Mouse (Mus musculus): ENCODE results near the gene Galnt5. TPM values are rescaled to one million over a fixed set of nuclear protein-coding genes. Genes with fewer than 3 reads are reported as not detected.

The Galnt5 gene
- polyA plus RNA-seq, 1 experiment from 2014 or later, result not detected

DNA sequence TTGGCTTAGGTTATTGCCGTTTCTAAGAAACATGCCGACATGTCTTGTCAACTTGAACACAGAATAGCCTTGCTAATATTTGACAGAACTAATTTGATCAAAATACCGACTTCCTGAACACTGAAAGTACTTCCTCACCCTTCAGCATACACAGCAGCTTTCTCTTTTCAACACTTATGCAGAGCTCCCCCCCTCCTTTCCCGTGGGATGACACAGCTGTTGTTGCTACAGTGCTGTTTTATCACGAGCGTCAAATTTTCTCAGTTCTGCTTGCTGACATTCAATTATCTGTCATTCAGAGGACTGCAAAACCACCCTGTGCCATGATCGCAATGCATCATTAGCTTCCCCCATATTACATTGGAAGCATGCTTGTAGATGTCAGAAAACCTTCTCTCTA lies 44.2 kb downstream of the Galnt5 start:
- H3K36me3 ChIP-seq (replicated peaks; ENCODE audit: insufficient read depth, low read length), result no peaks in the 10 kb centered on the region
- no peak for TF ChIP-seq CTCF (IDR thresholded peaks at IDR 0.05; ENCODE audit: low read depth)
- no peak for TF ChIP-seq EP300 (IDR thresholded peaks at IDR 0.05; ENCODE audit: low read depth)
- no peaks in the 10 kb centered on the region for H3K4me1 ChIP-seq (ENCODE audit: insufficient read depth)
- H3K27me3 ChIP-seq (ENCODE audit: insufficient read depth, low read length), result no peaks in the 10 kb centered on the region
- ATAC-seq (no peak), DNase-seq (no peak)
- no peak overlapping the region for H3K4me3 ChIP-seq (ENCODE audit: low read depth, low read length)
- no peak overlapping the region for H3K4me2 ChIP-seq (ENCODE audit: low read depth, low read length)
- WGBS (ENCODE audit: insufficient replicate concordance), result 29% methylated on average over 7 of the region's 7 CpGs
- no peak overlapping the region for H3K27ac ChIP-seq (ENCODE audit: low read depth)
- H3K9ac ChIP-seq (replicated peaks), result no peak overlapping the region
- no peaks in the 10 kb centered on the region for H3K9me3 ChIP-seq (ENCODE audit: low read length)

DNA sequence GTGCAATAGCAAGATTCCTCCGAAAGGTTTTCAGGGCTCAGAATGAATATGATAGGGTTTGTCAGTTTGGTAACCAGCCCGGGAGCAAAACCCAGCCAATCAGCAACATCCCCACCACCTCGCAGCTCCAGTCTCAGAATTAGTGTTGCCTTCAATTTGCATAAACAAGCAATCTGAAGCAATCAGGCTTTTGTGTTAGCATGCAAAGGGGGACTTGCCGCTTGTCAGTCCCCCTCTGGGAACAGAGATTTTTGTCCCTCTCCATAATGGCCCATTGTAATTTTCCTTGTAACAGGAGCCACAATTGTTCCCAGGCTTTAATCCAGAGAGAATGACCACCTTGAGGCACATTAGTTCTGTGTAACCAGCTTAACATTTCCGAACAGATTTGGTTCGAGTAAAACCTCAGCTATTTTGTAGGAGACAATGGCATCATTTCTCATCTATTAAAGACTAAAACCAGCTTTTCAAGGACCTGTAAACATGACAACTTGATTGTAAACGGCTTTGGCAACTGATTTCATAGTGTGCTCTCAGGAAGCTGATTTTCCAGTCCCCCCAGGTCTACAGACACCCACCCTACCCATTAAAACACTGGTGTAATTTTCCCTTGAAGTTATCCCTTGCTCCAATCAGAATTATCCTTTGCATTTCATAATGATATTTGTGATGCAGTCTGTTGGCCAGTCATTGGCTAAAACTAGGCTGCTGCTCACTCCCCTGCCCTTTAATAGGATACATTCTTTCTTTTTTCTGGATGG lies 55.3 kb downstream of the Galnt5 start, which contains the start of gene Ermn:
TSS of gene Ermn (minus strand) at position 44 of the 761 bp plus-strand sequence.
- H3K36me3 ChIP-seq (replicated peaks; ENCODE audit: insufficient read depth, low read length), result no peaks in the 10 kb centered on the region
- H3K9ac ChIP-seq (replicated peaks), result no peak within 1 kb of the TSS
- no peak within 1 kb of the TSS for H3K4me2 ChIP-seq (ENCODE audit: low read depth, low read length)
- H3K9me3 ChIP-seq (ENCODE audit: low read length), result no peaks in the 10 kb centered on the region
- TF ChIP-seq EP300 (IDR thresholded peaks at IDR 0.05; ENCODE audit: low read depth) (no peak), CTCF (IDR thresholded peaks at IDR 0.05; ENCODE audit: low read depth) (no peak)
- ATAC-seq (no peak), DNase-seq (no peak)
- no peak within 1 kb of the TSS for H3K27ac ChIP-seq (ENCODE audit: low read depth)
- WGBS (ENCODE audit: insufficient replicate concordance), result 52% methylated on average over 7 of the region's 7 CpGs
- no peaks in the 10 kb centered on the region for H3K4me1 ChIP-seq (ENCODE audit: insufficient read depth)
- no peak within 1 kb of the TSS for H3K4me3 ChIP-seq (ENCODE audit: low read depth, low read length)
- no peaks in the 10 kb centered on the region for H3K27me3 ChIP-seq (ENCODE audit: insufficient read depth, low read length)

DNA sequence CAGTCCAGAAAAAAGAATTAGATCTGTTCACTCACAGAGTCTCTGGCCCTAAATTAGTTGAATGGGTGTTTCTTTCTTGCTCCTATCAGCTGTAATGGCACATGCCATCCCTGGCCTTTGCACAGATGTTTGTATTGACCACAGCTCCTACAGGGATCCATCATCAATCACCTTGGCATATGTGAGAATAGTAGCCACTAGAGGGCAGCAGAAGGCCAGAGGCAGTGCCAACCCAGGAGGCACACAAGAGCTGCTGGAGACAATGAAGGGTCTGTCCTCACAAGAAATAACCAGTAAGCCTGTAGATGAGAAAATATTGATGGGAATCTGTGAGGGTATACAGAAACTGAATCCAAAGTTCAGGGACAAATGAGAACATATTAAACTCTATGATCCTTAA lies 57.7 kb downstream of the Galnt5 start:
- DNase-seq, result peak; percentile 56
- no peak for ATAC-seq

DNA sequence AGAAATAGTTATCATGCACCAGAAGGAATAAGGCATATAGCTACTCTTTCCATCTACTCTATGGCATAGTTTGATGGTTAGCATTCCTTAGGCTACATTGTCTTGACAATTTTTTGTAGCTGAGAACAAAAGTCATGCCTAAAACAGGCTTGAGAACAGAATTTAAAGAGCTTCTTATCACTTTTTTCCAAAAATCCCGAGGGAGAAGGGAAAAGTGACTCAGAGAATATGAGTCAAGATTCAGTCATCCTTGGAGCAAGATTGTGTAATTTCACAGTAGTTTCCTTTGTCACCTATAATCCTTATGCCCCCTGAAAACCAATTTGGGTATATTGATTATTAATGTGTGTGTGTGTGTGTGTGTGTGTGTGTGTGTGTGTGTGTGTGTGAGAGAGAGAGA lies 82.2 kb downstream of the Galnt5 start:
- H3K4me2 ChIP-seq (ENCODE audit: low read depth, low read length), result no peak overlapping the region
- no peak overlapping the region for H3K9ac ChIP-seq (replicated peaks)
- no peaks in the 10 kb centered on the region for H3K36me3 ChIP-seq (replicated peaks; ENCODE audit: insufficient read depth, low read length)
- H3K9me3 ChIP-seq (ENCODE audit: low read length), result no peaks in the 10 kb centered on the region
- no peaks in the 10 kb centered on the region for H3K27me3 ChIP-seq (ENCODE audit: insufficient read depth, low read length)
- no peak for DNase-seq
- 22% methylated on average over 1 of the region's 1 CpGs for WGBS (ENCODE audit: insufficient replicate concordance)
- no peak overlapping the region for H3K4me3 ChIP-seq (ENCODE audit: low read depth, low read length)
- no peak overlapping the region for H3K27ac ChIP-seq (ENCODE audit: low read depth)
- TF ChIP-seq EP300 (IDR thresholded peaks at IDR 0.05; ENCODE audit: low read depth), result no peak
- no peak for TF ChIP-seq CTCF (IDR thresholded peaks at IDR 0.05; ENCODE audit: low read depth)
- H3K4me1 ChIP-seq (ENCODE audit: insufficient read depth), result no peaks in the 10 kb centered on the region
- no peak for ATAC-seq

More for the DNA sequence above, 57.7 kb downstream of the Galnt5 start:
- Histone ChIP-seq H3K9ac (replicated peaks) (no peak overlapping the region), H3K27ac (ENCODE audit: low read depth) (no peak overlapping the region), H3K4me2 (ENCODE audit: low read depth, low read length) (no peak overlapping the region), H3K27me3 (ENCODE audit: insufficient read depth, low read length) (no peaks in the 10 kb centered on the region), H3K4me1 (ENCODE audit: insufficient read depth) (no peaks in the 10 kb centered on the region), H3K4me3 (ENCODE audit: low read depth, low read length) (no peak overlapping the region), H3K36me3 (replicated peaks; ENCODE audit: insufficient read depth, low read length) (no peaks in the 10 kb centered on the region), H3K9me3 (ENCODE audit: low read length) (no peaks in the 10 kb centered on the region)
- TF ChIP-seq EP300 (IDR thresholded peaks at IDR 0.05; ENCODE audit: low read depth) (no peak), CTCF (IDR thresholded peaks at IDR 0.05; ENCODE audit: low read depth) (peak; percentile 90)

DNA sequence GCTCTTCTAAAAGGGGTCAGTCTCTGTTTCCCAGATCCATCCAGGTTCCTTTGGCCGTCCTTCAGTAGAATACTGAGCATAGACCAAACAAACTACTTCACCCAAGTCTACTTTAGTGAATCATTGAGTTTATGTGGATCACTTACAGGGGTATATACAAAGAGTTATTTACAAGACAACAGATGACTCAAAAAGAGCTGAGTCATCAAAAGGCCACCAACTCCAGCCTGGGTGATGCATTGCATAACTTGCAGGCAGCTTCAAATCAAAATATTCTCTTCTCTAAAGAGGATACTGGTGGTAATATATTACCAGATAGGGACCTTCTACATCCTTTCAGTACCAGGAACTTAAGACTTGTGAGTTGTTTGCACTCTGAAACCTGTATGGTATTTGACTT lies 88.7 kb downstream of the Galnt5 start:
- no peaks in the 10 kb centered on the region for H3K27me3 ChIP-seq (ENCODE audit: insufficient read depth, low read length)
- ATAC-seq (no peak), DNase-seq (no peak)
- H3K9ac ChIP-seq (replicated peaks), result no peak overlapping the region
- TF ChIP-seq EP300 (IDR thresholded peaks at IDR 0.05; ENCODE audit: low read depth), result no peak
- no peak for TF ChIP-seq CTCF (IDR thresholded peaks at IDR 0.05; ENCODE audit: low read depth)
- H3K4me3 ChIP-seq (ENCODE audit: low read depth, low read length), result no peak overlapping the region
- 74% methylated on average over 1 of the region's 1 CpGs for WGBS (ENCODE audit: insufficient replicate concordance)
- H3K4me1 ChIP-seq (ENCODE audit: insufficient read depth), result no peaks in the 10 kb centered on the region
- no peak overlapping the region for H3K27ac ChIP-seq (ENCODE audit: low read depth)
- no peaks in the 10 kb centered on the region for H3K9me3 ChIP-seq (ENCODE audit: low read length)
- no peaks in the 10 kb centered on the region for H3K36me3 ChIP-seq (replicated peaks; ENCODE audit: insufficient read depth, low read length)
- H3K4me2 ChIP-seq (ENCODE audit: low read depth, low read length), result no peak overlapping the region

DNA sequence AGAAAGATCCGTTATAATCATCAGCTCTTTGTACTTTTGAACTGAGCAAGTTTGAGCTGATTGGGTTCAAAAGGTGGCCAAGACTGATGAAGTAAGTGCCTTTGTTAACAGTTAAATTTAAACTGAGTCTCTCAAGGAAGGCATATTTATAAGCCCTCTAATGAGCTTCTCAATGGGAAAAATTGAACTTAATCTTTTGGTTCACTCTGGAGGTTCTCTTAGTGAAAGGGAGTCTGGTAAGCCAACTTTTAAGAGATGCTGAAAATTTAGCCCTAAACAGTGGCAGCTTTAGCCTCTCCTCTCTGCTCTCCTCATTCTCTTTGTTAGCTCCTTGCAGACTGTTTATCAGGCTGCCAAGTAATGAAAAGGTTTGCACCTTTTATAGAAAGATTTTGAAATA lies 97.1 kb downstream of the Galnt5 start:
- H3K4me2 ChIP-seq (ENCODE audit: low read depth, low read length), result no peak overlapping the region
- no peak overlapping the region for H3K9ac ChIP-seq (replicated peaks)
- no peak overlapping the region for H3K27ac ChIP-seq (ENCODE audit: low read depth)
- H3K27me3 ChIP-seq (ENCODE audit: insufficient read depth, low read length), result no peaks in the 10 kb centered on the region
- no peaks in the 10 kb centered on the region for H3K4me1 ChIP-seq (ENCODE audit: insufficient read depth)
- H3K36me3 ChIP-seq (replicated peaks; ENCODE audit: insufficient read depth, low read length), result no peaks in the 10 kb centered on the region
- no peak overlapping the region for H3K4me3 ChIP-seq (ENCODE audit: low read depth, low read length)
- DNase-seq (no peak), ATAC-seq (no peak)
- TF ChIP-seq EP300 (IDR thresholded peaks at IDR 0.05; ENCODE audit: low read depth), result no peak
- no peak for TF ChIP-seq CTCF (IDR thresholded peaks at IDR 0.05; ENCODE audit: low read depth)
- 75% methylated on average over 1 of the region's 1 CpGs for WGBS (ENCODE audit: insufficient replicate concordance)
- H3K9me3 ChIP-seq (ENCODE audit: low read length), result no peaks in the 10 kb centered on the region

Other genes with a start within 250 kb of the Galnt5 start
- not detected in 2 replicates for gene Ermn, start 55.0 kb downstream of the Galnt5 start, polyA plus RNA-seq (2015; fragmentation: Nextera tagmentation; extraction: Ambion mirVana)
- 6.8 and 7.5 TPM in 2 replicates for gene Cytip, start 197.6 kb downstream of the Galnt5 start, polyA plus RNA-seq (2015; fragmentation: Nextera tagmentation; extraction: Ambion mirVana)

All from liver, postnatal 0 days (tissue).